Mouse (Mus musculus) monocyte, adult 2 months (primary cell): Measurements from ENCODE around the gene Gatad1.
"Not testable (repeated sequence)": the region's sequence is repeated elsewhere in the genome, so short reads cannot be mapped to it uniquely, and the experiment has no call there.

ENCODE experiments used
- DNase-seq, 2 experiments: peaks; one replicate each; pipeline ENCODE4 v3.0.0; 2022; ENCODE audit warnings: low spot score in 2 of 2, low read depth in 1 of 2

Gatad1 gene

DNA sequence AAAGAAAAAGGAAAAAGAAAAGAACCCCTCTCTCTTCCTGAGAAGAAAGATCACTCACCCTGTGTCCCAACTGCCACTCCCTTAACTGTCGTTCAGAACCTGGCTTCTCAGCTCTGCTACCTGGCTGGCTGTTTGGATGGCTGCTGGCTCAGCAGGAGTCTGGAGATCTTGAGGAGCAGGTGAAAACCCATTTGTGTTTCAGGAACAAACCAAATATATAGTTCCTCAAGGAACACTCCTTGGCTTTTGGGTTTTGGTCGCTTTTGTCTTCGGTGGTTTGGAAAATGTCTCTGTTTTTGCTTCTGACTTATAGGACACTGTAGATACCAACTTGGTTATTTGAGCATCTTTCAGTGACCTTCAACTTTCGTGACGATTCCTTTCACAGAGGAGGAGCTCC lies at the start of gene Gatad1:
Gatad1 (minus strand) TSS at position 101 of the 400 bp plus-strand sequence.
- DNase-seq, result no peak

DNA sequence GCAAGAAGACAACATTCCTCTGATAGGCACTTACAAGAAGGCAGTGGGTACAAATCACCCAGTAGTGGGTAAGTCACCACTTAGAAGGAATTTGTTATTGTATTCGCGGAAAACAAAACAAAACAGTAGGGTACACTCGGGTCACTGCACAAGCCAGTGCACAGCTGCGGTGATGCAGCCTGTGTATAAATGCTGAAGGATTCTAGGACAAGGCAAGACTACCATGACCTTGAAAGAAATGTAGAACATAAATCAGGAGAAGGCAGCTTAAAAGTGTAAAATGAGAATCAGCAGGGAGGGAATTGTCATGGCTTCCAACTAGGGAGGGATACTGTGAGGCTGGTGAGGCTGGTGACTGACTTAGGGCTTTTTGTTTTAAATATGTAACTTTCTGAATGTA lies 45.2 kb upstream of the Gatad1 start:
- no peak for DNase-seq

- no peak for DNase-seq
Measured at GRCm38 (mm10) chr5:3700025-3700424, 43.0 kb upstream of the Gatad1 start.

DNA sequence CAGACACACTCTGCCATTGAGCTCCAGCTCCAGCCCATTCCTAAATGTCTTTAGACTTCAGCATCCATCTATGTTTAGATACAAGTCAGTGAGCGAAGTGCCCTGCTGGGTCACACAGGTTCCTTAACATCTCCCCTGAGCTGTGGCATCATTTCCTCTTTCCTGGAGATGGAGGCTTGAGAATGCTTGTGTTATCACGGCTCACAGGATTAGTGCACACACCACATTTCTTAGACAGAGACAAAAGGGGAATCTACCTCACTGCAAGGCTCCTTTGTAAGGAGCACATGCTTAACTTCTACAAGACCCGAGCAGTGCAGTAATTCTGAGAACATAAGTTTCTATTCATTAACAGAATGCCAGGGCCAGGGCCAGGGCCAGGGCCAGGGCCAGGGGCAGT lies 39.0 kb upstream of the Gatad1 start:
- DNase-seq, result no peak

- no peak for DNase-seq
Measured at GRCm38 (mm10) chr5:3695191-3695590, 38.2 kb upstream of the Gatad1 start.

DNA sequence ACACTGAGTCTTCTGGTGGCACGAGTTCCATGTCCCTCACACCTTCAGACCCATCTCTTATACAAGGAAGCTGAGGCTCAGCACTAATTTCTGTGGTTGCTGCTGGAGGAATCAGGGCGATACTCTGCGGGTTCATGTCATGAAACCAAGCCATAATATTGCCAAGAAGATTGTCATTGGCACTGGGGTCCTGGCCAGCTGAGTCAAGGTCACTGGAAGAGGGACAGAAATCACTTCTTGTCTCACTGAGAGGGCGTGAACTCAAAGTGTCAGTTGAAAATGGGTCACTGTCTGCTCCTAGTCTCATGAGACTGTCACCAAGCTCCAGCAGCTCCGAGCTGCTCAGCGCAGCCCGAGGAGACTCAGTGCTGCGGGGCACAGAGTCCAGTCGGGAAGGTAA lies 36.0 kb upstream of the Gatad1 start:
- no peak for DNase-seq

DNA sequence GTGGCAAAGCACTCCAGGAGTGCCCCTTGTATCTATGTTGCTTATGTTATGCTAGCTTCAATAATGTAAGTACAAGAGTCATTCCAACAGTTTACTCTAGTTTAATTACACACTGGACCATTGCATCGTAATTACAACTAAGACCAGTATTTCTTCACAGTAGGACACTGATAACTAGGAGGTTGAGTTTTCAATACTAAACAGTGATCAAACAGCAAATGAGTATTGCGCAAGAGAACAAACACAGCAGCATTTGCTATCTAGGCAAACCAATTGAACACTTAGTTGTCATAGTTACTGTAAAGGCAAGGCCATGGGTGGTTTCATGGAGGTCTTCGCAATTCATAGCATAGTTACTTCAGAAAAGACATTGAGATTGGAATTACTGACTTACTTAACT lies 34.3 kb upstream of the Gatad1 start:
- DNase-seq, result no peak

DNA sequence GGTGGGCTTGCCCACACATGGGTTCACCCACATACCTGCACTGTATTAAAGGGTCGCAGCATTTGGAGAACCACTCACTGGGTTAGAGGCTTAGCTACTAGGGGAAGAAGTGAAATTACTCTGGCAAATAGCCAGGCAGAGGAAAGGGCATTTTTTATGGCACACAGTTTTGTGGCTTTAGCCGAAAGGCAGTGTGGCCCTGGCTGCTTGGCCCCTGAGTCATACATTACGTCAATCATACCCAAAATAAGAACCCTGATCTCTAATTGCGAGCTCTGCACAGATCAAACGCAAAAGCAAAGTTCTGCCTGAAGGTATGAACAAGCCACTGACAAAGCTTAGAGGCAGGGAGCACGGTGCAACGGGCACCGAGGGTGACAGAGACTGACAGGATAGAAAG lies 31.3 kb upstream of the Gatad1 start:
- DNase-seq, result no peak

GRCm38 (mm10) chr5:3669938-3670554 lies 13.1 kb upstream of the Gatad1 start:
- no peak for DNase-seq

DNA sequence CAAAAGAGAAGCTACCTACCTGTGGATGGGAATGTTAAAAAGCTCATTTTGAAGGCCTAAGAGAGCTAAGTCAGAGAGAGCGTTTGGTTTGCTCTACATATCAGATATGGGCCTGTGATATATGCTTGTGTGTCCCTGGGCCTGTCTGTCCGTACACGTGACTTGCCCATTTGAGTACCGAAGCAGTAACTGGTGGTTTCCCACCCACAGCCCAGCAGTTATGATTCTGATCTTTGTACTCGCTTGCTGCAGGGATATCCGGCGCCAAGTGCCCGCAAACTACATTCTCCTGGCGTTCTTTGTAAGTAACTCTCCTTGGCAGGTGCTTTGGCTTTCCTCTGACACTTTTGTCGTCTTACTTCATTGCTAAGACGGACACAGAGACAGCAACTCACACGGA lies 9.6 kb upstream of the Gatad1 start:
- no peak for DNase-seq

GRCm38 (mm10) chr5:3665225-3665624 lies 8.2 kb upstream of the Gatad1 start:
- no peak for DNase-seq

DNA sequence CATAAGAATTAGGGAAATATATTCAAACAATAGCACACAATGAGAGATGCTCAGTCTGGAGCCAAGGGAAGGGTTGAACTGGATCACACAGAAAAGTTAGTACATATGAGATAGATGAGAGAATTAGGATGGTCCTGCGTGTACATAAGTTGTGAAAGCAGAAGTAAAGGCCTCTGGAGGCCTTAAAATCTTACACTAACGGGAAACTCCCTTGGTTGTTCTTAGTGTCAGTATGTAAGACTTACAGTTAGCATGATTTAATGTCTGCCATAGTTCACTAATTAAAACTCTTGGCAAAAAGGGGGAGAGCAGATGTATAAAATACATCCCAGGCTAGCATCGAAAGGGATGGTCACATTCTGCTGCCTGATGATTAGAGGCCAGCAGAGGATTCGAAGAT lies 3.2 kb downstream of the Gatad1 start:
- no peak for DNase-seq

DNA sequence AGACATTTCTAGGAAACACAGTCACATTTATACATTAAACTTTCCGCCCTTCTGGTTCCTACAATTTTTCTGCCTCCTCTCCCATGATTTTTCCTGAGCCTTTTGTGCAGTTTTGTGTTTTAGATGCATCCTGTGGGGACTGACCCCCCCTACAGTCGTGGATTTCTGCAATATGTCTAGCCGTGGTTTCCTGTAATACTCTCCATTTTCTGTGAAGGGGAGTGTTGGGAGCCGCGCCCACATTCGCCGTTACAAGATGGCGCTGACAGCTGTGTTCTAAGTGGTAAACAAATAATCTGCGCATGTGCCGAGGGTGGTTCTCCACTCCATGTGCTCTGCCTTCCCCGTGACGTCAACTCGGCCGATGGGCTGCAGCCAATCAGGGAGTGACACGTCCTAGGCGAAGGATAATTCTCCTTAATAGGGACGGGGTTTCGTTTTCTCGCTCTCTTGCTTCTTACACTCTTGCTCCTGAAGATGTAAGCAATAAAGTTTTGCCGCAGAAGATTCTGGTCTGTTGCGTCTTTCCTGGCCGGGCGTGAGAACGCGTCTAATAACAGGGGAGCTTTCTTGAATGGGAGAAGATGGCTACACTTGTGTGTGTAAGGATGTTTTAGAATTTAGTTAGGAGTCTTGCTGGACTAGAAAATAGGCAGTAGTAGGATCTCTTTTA lies 3.9 kb downstream of the Gatad1 start:
- not testable (repeated sequence) for DNase-seq

GRCm38 (mm10) chr5:3651621-3652020 lies 5.4 kb downstream of the Gatad1 start:
- no peak for DNase-seq

- DNase-seq, result no peak
Measured at GRCm38 (mm10) chr5:3650881-3651280, 6.1 kb downstream of the Gatad1 start, which contains the start of gene Tmbim7. TSS of gene Tmbim7 (plus strand) at chr5:3651181.

DNA sequence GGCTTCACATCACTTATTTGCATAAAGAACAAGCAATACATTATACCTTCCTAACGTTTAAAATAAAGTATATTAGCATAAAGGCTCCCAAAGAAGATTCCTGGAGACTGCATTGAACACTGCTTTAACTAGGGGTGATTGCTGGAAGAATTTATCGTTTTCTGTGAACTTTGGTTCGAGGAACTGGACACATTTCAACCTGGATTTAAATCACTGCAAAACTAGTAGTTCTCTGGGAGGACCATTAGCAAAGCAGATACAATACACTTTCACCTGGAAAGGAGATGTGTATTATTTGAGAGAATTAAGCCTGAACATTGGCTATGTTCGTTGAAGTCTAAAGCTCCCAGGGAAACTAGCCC lies 8.2 kb downstream of the Gatad1 start:
- no peak for DNase-seq

- DNase-seq, result no peak
Measured at GRCm38 (mm10) chr5:3648206-3648848, 8.7 kb downstream of the Gatad1 start.

GRCm38 (mm10) chr5:3647708-3648121 lies 9.3 kb downstream of the Gatad1 start:
- peak; percentile 48 to 71 for DNase-seq

DNA sequence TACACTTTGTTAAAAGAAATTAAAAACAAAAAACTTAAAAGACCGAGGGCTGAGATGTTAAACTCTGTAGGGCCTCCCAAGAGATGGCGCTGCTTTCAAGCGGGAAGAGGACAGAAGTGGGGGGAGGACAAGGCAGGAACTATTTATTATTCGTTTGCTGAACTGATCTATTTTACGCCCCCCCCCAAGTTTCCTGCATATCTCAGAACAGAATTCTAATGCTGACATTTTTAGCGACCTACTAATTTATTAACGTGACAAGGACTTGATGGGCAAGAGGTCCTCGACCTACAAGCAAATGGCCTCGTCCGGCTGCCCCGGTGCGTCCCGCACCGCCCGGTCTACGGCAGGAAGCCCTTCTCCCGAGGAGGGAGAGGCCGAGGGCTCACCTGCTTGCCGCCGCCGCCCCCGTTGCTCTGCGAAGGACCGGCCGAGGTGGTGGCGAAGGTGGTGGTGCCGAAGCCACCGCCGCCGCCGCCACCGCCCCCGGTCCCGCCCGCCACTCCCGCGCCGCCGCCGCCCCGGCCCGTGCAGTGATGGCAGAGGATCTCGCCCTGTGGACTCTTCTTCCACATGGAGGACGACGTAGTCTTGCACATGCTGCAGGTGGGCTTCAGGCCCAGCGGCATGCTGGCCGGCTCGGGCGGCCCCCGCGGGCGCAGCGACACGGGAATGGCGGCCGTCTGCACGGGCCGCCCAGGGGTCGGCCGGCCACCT lies 9.8 kb downstream of the Gatad1 start:
- DNase-seq, result no peak

DNA sequence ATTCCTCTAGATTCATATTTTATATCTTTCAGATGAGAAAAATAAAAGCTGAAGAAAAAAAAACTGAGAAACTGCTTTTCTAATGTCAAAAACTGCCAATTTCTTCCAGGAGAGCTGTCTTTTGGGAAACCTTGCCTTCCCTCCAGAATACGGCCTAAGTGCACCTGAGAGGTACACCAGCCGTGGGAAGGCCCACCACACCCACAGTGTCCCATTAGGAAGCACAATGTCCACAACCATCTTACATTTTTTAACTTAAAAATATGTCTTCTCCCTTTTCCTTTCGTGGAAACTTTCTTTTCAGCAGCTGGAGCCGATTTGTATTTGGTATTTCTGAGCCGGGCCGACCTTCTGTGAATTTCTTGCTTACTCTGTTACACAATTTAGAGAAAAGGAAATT lies 10.4 kb downstream of the Gatad1 start:
- DNase-seq, result no peak

DNA sequence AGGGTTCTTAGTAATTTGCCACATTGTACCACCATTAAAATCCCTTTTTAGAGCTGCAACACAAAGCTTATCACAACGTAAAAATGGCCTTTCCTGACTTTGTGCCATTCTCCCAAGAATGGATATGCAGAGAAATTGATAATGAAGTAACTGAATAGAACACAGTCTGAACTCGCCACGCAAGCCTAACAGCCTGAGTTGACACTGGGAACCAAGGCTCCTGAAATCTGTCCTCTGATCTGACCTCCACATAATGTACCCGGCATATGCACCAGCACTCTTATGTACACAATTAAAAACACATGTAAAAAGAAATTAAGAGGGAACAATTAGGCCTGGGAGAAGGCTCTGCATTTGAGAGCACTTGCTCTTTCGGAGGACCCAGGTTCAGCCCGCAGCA lies 11.7 kb downstream of the Gatad1 start:
- no peak for DNase-seq

GRCm38 (mm10) chr5:3644621-3645020 lies 12.4 kb downstream of the Gatad1 start:
- no peak for DNase-seq
